Mouse (Mus musculus) activated CD4-positive, CD25-positive, alpha-beta regulatory T cell, adult 4 months (primary cell): ENCODE measurements around the gene Foxl2. TPM values are rescaled to one million over a fixed set of nuclear protein-coding genes. Genes with fewer than 3 reads are reported as not detected.

Experiments
- ATAC-seq: one replicate; pipeline ENCODE4 v1.8.0; 2017
- polyA plus RNA-seq, 2 experiments: library from polyadenylated mRNA; unstranded; fragments of 100-300 nt; shearing (Covaris generic); gene quantifications; one replicate each; pipeline ENCODE4 v1.2.1; 2017

Foxl2 gene
- polyA plus RNA-seq, 2 experiments from 2014 or later: not detected

- ATAC-seq: no peak
These were observed 7.5 kb downstream of the Foxl2 start for GRCm38 (mm10) chr9:98962478-98963142.

GRCm38 (mm10) chr9:98963661-98964060, 8.6 kb downstream of the Foxl2 start:
- no peak for ATAC-seq

GRCm38 (mm10) chr9:98965084-98965483, 10.0 kb downstream of the Foxl2 start:
- peak; percentile 36 for ATAC-seq

- ATAC-seq: no peak
These were observed 18.0 kb downstream of the Foxl2 start for GRCm38 (mm10) chr9:98973101-98973521.

- ATAC-seq: no peak
These were observed 18.5 kb downstream of the Foxl2 start for GRCm38 (mm10) chr9:98973561-98973960.

GRCm38 (mm10) chr9:98974898-98975297, 19.8 kb downstream of the Foxl2 start:
- ATAC-seq: no peak

- no peak for ATAC-seq
These were observed 21.0 kb downstream of the Foxl2 start for GRCm38 (mm10) chr9:98976081-98976480.

GRCm38 (mm10) chr9:98976520-98976919, 21.4 kb downstream of the Foxl2 start:
- ATAC-seq: no peak

- ATAC-seq: peak; percentile 93
These were observed 24.6 kb downstream of the Foxl2 start for GRCm38 (mm10) chr9:98979431-98980416.

GRCm38 (mm10) chr9:98985800-98986475, 30.9 kb downstream of the Foxl2 start, which contains the start of gene Faim:
Gene Faim, plus strand, starts transcription at chr9:98986373.
- ATAC-seq: peak; percentile 96

GRCm38 (mm10) chr9:98986476-98987096, 31.5 kb downstream of the Foxl2 start:
- peak; percentile 10 for ATAC-seq

- peak; percentile 37 for ATAC-seq
These were observed 32.0 kb downstream of the Foxl2 start for GRCm38 (mm10) chr9:98987131-98987530.

- no peak for ATAC-seq
These were observed 39.0 kb downstream of the Foxl2 start for GRCm38 (mm10) chr9:98994103-98994502.

- no peak for ATAC-seq
These were observed 44.8 kb downstream of the Foxl2 start for GRCm38 (mm10) chr9:98999881-99000339.

GRCm38 (mm10) chr9:99001326-99001725, 46.2 kb downstream of the Foxl2 start:
- no peak for ATAC-seq

Other genes with a start within 250 kb of the Foxl2 start
- gene Prr23a1, start 112.8 kb upstream of the Foxl2 start, polyA plus RNA-seq: not detected
- gene Prr23a2, start 98.8 kb upstream of the Foxl2 start, polyA plus RNA-seq: not detected
- gene Prr23a3, start 90.5 kb upstream of the Foxl2 start, polyA plus RNA-seq: not detected
- gene 7420426K07Rik, start 52.2 kb upstream of the Foxl2 start, polyA plus RNA-seq: not detected
- gene Faim, start 31.1 kb downstream of the Foxl2 start, polyA plus RNA-seq: 10 to 100 TPM; 62.0 to 71.2 TPM
- 1 to 10 TPM in 1 of 2 experiments, under 1 TPM in 1; 0.94 to 1.1 TPM for gene Gm1123, start 80.4 kb downstream of the Foxl2 start, polyA plus RNA-seq
- gene Pik3cb, start 185.3 kb downstream of the Foxl2 start, polyA plus RNA-seq: 1 to 10 TPM in 1 of 2 experiments, under 1 TPM in 1; 0.41 to 1.0 TPM